Mouse (Mus musculus) CD4-positive, CD25-positive, alpha-beta regulatory T cell, adult 2 months (primary cell): ENCODE results near the gene Qk.
A peak's percentile ranks its signal among the peaks of the same experiment; 100 is the strongest.

Experiments
- DNase-seq: peaks from one replicate; pipeline ENCODE4 v3.0.0-alpha.2; 2012; ENCODE audit warnings: low read depth, low spot score

The Qk gene

DNA sequence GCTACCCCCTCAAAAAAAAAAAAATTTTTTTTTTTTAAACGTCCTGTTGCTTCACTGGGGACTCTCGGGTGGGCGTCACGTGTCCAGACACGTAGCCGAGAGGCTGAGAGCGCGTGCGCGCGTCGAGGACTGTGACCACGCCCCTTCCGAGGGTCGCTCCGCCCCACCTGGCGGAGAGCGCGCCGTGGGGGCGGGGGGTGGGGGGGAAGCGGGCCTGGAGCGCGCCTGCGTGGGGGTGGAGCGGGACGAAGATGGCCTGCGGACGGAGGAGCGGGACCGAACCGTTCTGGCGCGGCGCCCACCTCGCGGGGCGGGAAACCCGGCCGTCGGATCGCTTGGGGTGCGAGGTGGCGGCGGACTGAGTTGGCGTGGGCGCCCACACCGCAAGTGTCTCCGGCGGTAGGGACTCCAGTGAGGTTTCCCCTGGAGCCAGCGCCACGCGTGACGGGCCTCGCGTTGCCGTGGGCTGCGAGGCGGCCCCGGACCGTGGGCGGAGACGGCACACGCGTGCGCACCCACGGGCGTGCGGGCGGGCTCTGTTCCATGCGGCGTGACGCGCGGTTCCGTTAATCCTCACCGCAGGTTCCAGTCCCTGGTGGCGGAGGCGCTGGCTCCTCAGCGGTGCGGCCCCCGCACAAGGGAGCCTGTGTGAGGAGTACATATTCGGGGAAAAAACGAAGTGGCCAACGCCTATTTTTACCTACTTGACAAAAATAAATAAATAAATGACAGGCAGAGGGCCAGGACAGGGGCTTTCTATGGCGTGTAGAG lies at the start of gene Qk:
Gene Qk (minus strand): TSS at position 170 of the 771 bp plus-strand sequence.
- peak; percentile 98 for DNase-seq

DNA sequence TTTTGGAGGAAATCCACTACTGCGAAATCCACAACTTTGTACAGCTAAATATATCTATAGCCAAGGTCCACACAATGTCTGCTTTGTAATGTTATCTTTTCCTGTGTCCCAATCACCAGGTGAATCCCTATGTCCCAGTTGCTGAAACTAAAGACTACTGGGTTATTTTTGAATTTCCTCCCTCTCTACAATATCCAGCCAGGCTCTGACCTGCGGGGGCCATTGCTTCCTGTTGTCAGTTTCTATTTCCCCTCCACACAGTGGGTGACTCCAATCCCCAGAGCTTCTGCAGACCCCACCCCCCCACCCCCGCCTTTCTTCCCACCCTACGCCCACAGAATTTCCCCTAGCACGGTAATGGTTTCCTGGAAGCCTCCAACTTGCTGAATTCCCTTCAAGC lies 47.4 kb upstream of the Qk start:
- no peak for DNase-seq

- DNase-seq: no peak
These were observed 46.9 kb upstream of the Qk start for GRCm38 (mm10) chr17:10366577-10366976.

GRCm38 (mm10) chr17:10365501-10366482 lies 46.1 kb upstream of the Qk start:
- no peak for DNase-seq

DNA sequence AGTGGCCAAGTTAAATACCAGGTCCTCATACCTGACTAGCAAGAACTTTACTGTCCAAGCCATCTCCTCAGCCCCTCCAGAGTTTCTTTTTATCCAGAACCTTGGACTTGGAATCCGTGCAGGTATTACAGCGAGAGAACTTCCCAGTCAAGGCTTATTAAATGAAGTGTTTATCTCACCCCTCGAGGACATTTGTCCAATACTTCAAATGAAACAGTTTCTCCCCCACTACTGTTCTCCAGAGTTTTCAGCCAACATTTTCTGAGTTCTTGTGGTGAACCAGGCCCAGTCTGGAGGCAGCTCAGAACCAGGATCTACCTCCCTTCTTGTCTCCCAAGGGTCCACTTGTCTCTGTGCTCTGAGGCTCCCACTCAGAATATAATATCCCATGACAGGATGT lies 43.5 kb upstream of the Qk start:
- DNase-seq: no peak

GRCm38 (mm10) chr17:10361882-10362291 lies 42.2 kb upstream of the Qk start:
- DNase-seq: no peak

- DNase-seq: no peak
These were observed 41.1 kb upstream of the Qk start for GRCm38 (mm10) chr17:10360738-10361137.

DNA sequence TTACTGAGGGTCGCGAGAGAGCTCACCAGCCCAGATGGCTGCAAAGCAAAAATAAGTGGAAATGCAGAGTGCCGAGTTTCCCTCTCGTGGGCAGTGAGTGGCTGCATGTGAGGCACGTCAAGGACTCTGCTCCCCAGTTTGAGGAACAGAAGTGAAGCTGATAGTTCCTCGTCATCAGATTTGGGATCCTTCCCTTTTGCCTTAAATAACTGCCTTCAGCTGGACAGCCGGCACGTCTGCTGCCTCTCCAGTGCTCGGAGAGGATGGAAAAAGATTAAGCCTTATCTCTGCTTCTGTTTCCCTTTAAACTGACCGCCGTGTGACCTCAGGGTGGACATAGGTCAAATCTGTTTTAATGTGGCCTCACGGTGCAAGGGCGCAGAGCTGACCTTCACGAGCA lies 39.8 kb upstream of the Qk start:
- no peak for DNase-seq

GRCm38 (mm10) chr17:10357348-10357747 lies 37.7 kb upstream of the Qk start:
- no peak for DNase-seq

DNA sequence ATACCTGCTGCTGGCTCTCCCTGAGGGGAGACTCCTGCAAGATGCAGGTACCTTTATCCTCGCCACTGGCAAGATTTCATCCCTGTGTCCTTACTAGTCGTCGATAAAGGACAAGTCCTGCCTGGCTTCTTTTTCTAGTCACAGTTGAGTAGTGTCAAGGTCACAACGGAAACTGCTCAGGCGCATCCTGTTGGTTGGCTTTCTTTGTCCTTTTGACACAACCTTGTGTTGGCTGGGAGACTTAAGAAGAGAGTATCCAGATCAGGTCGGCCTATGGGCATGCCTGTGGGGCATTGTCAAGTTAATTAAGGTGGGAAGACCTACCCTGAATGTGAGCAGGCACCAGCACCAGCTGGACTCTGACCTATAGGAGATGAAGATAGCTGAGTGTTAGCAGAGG lies 36.6 kb upstream of the Qk start:
- no peak for DNase-seq

- DNase-seq: no peak
These were observed 36.1 kb upstream of the Qk start for GRCm38 (mm10) chr17:10355746-10356145.

GRCm38 (mm10) chr17:10338286-10338685 lies 18.6 kb upstream of the Qk start:
- no peak for DNase-seq

DNA sequence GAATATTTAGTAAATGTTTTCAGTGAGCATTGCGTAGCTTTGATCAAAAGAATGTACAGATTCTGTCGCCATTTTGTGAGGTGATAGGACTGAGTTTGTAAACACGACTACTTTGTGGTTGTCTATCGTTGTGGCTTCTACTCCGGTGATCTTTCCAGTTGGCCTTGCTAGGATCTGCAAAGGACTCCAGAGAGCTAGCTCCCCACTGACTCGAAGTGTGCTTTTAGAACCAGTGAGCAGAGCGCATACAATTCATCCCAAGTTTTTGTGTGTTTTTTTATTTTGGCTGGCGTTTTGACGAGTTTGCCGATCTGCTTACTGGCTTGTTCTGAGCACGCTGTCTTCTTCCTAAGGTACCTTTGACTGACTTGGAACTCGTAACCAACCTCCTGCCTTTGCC lies 16.9 kb upstream of the Qk start:
- DNase-seq: no peak

DNA sequence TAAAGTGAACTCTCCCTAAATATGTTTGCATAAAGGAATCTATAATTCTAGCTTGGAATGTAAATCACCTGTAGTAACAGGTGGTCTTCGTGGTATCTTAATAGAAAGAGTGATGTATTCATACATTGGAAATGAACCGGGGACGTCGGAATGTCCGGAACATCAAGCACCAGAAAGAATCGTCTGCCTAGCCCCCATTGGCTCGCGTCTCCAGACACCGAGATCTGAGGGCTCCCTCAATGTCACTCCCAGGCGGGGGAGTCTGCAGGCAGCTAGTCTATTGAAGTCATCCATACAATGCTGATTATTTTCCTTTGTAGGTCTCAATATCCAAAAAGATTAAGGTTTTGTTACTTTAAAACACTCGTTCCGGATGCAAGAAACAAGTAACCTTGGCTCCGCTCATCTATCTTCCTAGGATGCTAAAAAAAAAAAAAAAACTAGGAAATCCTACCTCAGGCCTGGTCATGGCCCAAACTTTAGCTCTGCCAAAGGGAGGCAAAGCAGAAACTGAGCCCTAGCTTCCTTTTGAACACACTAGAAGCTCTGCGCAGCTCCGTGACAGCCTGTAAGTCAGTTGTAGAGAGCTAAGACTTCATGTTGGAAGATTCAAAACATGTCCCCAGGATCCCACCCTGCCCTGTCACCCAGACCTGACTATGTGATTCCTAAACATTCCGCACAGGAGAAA lies 16.3 kb upstream of the Qk start:
- DNase-seq: no peak

DNA sequence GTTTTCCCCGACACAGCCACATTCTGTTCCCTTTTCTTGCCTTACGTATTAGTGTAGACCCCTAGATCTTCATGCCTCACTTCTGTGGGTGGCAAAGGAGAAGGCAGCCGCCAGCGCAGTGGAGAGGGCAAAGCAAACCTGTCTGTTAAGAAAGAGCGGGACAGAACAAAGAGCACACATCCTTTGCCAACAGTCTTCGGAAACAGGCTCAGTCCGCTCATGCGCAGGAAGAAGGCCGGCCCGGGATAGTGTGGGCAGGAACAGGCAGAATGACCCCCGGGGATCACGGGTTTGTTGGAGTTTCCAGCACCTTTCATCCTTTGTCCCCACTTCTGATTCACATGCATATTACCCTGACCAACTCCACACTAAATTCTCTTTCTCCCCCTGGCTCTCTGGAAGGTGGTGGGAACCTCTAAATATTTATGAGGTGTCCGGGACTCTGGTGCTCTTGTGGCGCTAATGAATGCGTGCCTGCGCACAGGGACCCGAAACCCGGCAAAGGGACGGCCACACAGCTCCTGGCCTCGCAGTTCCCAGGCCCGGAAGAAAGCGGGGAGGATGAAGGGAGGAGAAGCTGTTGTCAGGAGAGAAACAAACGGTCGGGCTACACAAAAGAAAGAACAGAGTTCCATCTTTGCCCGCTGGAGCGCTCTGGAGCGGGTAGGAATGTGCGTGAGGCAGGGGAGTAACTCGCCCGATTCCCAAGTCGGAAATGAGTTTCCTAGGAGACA lies 15.5 kb upstream of the Qk start:
- DNase-seq: peak; percentile 14

DNA sequence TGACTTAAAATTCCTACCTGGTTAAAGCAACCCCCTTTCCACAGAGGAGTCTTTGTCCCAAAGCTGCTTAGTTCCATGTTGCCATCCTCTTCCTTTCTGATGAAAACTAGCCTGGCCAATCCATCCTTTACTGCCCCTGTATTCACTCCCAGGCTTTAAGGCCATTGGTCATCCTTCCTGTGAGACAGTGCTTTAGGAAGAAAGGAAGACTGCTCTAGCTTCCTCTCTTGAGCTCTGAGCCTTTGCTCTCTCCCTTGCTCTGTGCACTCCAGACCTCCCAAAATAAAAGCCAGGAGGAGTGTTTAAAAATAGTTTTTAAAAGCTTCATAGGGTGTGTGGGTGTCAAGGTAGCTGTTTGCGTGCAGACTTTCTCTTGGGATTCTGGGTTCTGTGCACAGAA lies 14.8 kb upstream of the Qk start:
- DNase-seq: no peak

DNA sequence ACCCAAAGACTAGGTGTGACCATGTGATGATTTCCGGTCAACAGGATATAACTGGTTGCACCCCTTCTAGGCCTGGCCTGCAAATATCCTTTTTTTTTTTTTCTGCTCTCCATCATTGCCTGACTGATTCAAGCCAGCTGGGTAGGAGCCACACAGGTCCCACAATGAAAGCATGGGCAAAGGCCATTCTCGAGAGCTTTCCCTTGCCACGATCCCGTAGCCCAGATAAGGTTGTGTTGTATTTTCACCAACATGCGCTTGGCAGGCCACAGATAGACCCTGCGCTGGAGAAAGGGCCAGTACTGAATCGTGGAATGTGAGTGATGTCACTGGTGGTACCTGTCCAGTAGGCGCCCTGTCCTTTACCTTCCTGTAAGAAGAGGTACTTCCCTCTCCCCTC lies 13.7 kb upstream of the Qk start:
- no peak for DNase-seq

DNA sequence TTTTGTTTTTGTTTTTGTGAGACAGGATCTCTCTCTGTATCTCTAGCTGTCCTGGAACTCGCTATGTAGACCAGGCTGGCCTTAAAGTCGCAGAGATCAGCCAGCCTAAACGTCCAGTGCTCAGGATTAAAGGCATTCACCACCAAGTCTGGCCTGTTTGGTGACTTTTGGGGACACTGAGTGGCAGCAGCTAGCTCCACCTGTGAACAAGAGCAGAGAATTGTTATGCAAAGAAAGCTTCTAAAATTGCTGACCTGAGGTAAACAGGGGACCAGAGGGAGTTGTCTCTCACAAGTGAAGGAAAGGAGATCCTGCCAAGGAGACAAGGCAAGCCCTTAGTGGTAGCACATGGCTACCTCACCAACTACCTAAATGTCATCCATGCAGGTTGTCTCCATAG lies 12.5 kb upstream of the Qk start:
- no peak for DNase-seq

- no peak for DNase-seq
These were observed 9.8 kb upstream of the Qk start for GRCm38 (mm10) chr17:10329461-10329860.

DNA sequence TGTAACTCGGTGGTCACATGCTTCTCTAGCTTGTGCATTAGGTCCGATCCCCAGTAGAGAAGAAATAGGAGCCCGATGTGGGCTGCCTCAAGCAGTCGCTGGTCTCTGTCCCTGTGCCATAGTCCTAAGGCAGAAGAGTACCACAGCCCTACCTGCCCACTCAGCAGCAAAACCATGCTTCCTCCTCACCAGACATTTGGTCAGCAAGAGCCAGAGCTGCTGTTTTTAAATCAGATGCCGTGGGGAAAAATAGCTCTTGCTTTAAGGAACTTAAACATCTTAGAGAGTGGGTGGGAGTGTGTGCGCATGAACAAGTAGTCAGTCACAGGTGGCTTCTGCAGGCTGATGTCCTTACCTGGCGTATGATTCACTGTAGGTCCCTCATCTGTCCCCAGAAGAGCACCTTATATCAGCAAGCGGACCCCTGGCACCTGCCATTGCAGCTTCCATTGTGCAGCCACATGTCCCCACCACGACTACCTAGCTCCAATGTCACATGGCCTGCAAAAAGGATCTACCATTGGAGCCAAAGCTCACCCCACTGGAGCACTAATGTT lies 9.0 kb upstream of the Qk start:
- DNase-seq: no peak

DNA sequence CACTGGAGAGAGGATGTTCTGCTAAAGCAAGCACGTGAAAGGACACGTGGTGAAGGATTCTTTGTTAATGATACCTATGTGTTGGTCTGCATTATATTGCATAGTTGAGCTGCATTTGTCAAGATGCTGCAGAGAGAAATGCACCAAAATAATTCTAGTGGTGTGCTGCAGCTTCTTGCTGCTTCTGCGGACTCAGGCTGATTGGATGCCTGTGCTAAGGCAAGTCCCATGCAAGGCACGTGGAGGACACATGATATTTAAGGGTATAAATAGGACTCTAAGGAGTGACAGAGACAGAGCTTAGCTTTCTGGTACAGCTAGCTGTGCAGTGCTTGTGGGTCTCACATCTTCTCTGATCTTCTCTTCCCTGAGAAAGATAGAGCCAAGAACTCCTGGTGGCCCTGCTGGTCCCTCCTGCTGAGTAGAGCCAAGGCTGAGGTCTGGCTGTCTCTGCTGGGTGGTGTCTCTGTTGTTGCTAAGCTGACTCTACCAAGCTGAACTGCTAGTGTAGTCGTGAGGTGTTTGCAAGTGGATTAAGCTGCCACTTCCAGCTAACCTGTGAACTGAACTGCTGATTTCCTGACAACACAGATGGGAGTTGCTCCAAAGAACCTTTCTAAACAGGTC lies 8.0 kb upstream of the Qk start:
- DNase-seq: no peak
